Mouse (Mus musculus) bone marrow macrophage, adult 2 months (primary cell): ENCODE measurements around the gene Etnk2.

ENCODE experiments used
- CTCF ChIP-seq: IDR thresholded peaks from 2 replicates; pipeline ENCODE4 v1.5.1; 2012; ENCODE audit warnings: low read depth, mild to moderate bottlenecking, low read length, moderate library complexity
- POLR2A ChIP-seq: IDR thresholded peaks from 2 replicates; pipeline ENCODE4 v1.6.1; 2012; ENCODE audit warnings: mild to moderate bottlenecking, low read depth, low read length, borderline replicate concordance

DNA sequence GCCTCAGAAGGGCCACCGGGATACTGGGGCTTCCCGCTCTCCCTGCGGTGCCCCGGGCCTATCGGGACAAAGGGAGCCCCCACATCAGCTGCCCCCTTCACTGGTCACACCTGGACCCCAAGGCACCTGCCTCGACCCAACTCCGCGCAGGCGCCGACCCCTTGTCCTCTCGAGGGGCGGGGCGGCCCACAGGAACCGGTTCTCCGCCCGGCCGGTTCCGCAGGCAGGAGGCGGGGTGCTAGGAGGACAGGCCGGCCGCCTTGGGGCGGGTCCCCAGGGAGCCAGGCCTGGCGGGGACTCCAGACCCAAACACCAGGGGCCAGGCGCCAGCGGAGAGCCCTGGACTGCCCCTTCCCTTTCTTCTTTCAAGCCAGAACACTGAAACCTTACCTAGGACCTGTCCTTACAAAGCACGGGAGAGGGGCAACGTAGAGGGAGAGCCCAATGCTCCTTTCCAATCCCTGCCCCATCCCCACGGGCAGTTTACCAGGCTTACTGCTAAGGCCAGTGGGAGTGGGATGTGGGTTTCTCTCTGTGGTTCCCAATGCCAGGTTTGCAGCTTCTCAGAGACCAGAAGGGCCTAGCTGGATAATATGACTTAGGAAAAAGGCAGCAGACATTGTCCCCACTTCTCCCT, 54.9 kb downstream of the Etnk2 start:
- TF ChIP-seq CTCF: no peak
- TF ChIP-seq POLR2A: no peak
